In the genomic region with DNA sequence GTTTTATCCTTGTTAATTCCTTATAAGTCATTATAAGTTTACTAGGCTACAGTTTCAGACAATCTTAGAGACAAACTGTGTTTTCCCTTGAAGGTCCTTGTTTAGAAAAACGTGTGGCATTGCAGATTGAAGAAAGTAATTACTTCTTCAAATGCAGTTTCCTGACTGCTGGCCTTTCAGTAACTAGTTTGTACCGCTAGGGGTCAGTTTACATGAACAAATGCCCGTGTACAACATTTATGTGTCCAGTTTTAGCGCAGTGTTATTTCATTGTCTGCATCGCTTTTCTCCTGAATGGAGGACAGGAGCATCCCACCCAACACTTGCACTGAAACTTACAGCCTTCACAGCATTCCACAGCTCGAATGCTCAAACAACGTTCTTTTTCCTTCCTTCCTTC, we compare ENCODE assay signal across 12 mouse cellular contexts.
A peak's percentile ranks its signal among the peaks of the same experiment; 100 is the strongest.
DNase-seq lines count a peak whose midpoint lies in the region; ATAC-seq and TF ChIP-seq lines count a peak whose summit lies in the region.
"Had no signal": no experiment of that assay in that cellular context is flagged by ENCODE, and none has a peak within 500 bp of the region (broad histone marks: within the 10 kb centered on the region; RNA-seq: fewer than 3 reads in every experiment).

No protein-coding gene starts in this region.

- TF ChIP-seq CTCF in heart, adult 2 months (IDR thresholded peaks at IDR 0.05), result peak; percentile 76
- peak; percentile 74 for TF ChIP-seq CTCF in lung, embryonic 14.5 days (IDR thresholded peaks at IDR 0.05; ENCODE audit: low read depth)
- TF ChIP-seq CTCF in brain, embryonic 14.5 days (IDR thresholded peaks at IDR 0.05; ENCODE audit: borderline replicate concordance, extremely low read depth, insufficient read depth, insufficient read length), result peak; percentile 48; the same call in 1 of the 2 replicates

- H3K27ac ChIP-seq in heart, adult 2 months, result no peak overlapping the region
- H3K27ac ChIP-seq in lung, embryonic 14.5 days (ENCODE audit: low read depth), result no peak overlapping the region
- H3K27ac ChIP-seq: limb, embryonic 13.5 days had no signal

- H3K9me3 ChIP-seq in lung, embryonic 14.5 days (ENCODE audit: low read depth, low read length), result no peaks in the 10 kb centered on the region
- H3K9me3 ChIP-seq: G1E; limb, embryonic 13.5 days had no signal

- no peak for DNase-seq in heart, adult 2 months
- DNase-seq in heart, adult 8-10 months (ENCODE audit: low spot score), result no peak
- DNase-seq in lung, embryonic 14.5 days, result peak; percentile 70
- no peak for DNase-seq in lung, postnatal 4 days
- peak; percentile 70 for DNase-seq in brain, embryonic 14.5 days (ENCODE audit: low read depth)
- DNase-seq in retina, adult 2 months (ENCODE audit: low read depth, low spot score), result peak; percentile 9
- DNase-seq in thymus, postnatal 25 days, result no peak
- DNase-seq in urinary bladder, postnatal 25 days (ENCODE audit: low spot score), result no peak
- DNase-seq: gastrocnemius, postnatal 10 days had no signal

- intact Hi-C loops in heart, adult 2 months (cut with DNase I), result loop anchor here (10.0 kb wide), 1 partner anchor 1730 kb away; no protein-coding TSS in a partner anchor

- TF ChIP-seq EP300 in heart, adult 2 months (IDR thresholded peaks at IDR 0.05; ENCODE audit: insufficient read depth, low read depth, low read length), result no peak

- WGBS in heart, adult 2 months, result 36% methylated on average over 7 of the region's 7 CpGs
- WGBS in lung, embryonic 14.5 days, result 35% methylated on average over 7 of the region's 7 CpGs

- no peak overlapping the region for H3K4me2 ChIP-seq in lung, embryonic 14.5 days
- H3K4me2 ChIP-seq: limb, embryonic 13.5 days had no signal

- H3K36me3 ChIP-seq in heart, adult 2 months (ENCODE audit: control insufficient read depth, insufficient read depth, low read length), result no peaks in the 10 kb centered on the region
- H3K36me3 ChIP-seq in lung, embryonic 14.5 days (ENCODE audit: insufficient read depth), result no peaks in the 10 kb centered on the region
- H3K36me3 ChIP-seq: G1E; limb, embryonic 13.5 days had no signal

- H3K27me3 ChIP-seq in heart, adult 2 months (ENCODE audit: control insufficient read depth, insufficient read depth, low read length), result no peaks in the 10 kb centered on the region
- H3K27me3 ChIP-seq in lung, embryonic 14.5 days (ENCODE audit: insufficient read depth, low read length), result no peaks in the 10 kb centered on the region

- H3K4me1 ChIP-seq in heart, adult 2 months (ENCODE audit: control insufficient read depth, insufficient read depth, low read length), result no peaks in the 10 kb centered on the region
- H3K4me1 ChIP-seq in lung, embryonic 14.5 days (ENCODE audit: insufficient read depth), result no peaks in the 10 kb centered on the region
- H3K4me1 ChIP-seq: limb, embryonic 13.5 days had no signal

- H3K9ac ChIP-seq in heart, adult 2 months (ENCODE audit: low read depth, low read length), result no peak overlapping the region
- no peak overlapping the region for H3K9ac ChIP-seq in lung, embryonic 14.5 days
- H3K9ac ChIP-seq: limb, embryonic 13.5 days had no signal

- ATAC-seq in lung, embryonic 14.5 days (ENCODE audit: insufficient read depth), result no peak
- ATAC-seq: inflammation-experienced regulatory T-cells, adult 6 months had no signal

- no peak overlapping the region for H3K4me3 ChIP-seq in heart, adult 2 months
- H3K4me3 ChIP-seq in lung, embryonic 14.5 days (ENCODE audit: low read depth, low read length), result no peak overlapping the region
- H3K4me3 ChIP-seq: limb, embryonic 13.5 days had no signal

- H3K79me2 ChIP-seq in heart, adult 2 months (replicated peaks; ENCODE audit: control insufficient read depth, insufficient read depth, low read length), result no peaks in the 10 kb centered on the region

- no peak for TF ChIP-seq POLR2A in heart, adult 2 months (IDR thresholded peaks at IDR 0.05; ENCODE audit: insufficient read depth, low read depth, low read length)
- TF ChIP-seq POLR2A in brain, embryonic 14.5 days (IDR thresholded peaks at IDR 0.05; ENCODE audit: borderline replicate concordance, extremely low read depth, insufficient read depth, insufficient read length, poor library complexity, severe bottlenecking), result no peak

Comparison
In these comparisons a context has a peak if more than half of its experiments do, and no peak if none do; other contexts are left out.
1. DNase-seq: peak in lung, embryonic 14.5 days (single experiment), brain, embryonic 14.5 days (single experiment) and retina, adult 2 months (single experiment); none in heart, adult 2 months (0 of 2), heart, adult 8-10 months (single experiment), lung, postnatal 4 days (0 of 2), thymus, postnatal 25 days (single experiment) and urinary bladder, postnatal 25 days (single experiment).
2. Peak in every context shown above with its lines, with median percentiles within 50 percentile points of each other: CTCF ChIP-seq.